Mouse (Mus musculus): ENCODE measurements around the gene Aqp5.
A peak's percentile ranks its signal among the peaks of the same experiment; 100 is the strongest.

The Aqp5 gene

GRCm38 (mm10) chr15:99597596-99597995 lies 7.0 kb downstream of the Aqp5 start:
- peak; percentile 55 for DNase-seq

DNA sequence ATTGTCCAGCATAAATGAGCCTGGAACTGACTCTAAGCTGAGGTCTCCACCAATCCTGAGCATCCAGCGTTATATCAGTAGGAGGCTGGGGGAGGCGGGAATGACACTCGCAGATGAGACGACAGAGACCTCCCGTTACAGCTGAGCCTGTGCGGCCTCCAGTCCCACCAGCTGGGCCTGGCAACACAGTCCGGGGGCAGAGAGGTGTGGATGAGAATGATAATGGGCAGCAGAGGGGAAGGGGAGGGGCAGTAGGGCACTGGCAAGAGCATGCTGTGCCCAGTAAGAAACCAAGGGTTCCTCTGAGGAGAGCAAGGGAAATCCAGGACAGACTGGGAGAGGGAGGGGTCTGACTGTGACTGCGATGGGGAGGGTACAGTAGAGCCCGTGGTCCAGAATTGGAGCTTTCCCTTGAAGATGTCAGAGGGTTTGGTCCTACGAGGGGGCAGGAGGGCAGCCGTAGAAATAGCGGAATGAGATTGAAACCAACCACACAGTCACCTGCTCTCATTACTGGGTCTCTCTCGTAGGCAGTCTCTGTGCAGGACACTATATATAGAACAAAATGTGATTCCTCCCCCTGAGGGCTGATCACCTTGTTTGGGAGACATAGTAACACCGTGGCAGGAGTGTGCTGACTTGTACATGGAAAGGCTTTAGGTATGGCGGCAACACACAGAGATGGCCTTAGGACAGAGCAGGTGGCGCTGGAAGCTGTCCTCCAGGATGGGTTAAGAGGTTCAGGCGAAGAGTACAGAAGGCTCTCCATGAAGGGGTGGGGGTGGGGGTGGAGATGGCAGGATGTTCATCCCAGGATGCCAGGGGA lies 8.9 kb downstream of the Aqp5 start:
- DNase-seq, result peak; percentile 85

DNA sequence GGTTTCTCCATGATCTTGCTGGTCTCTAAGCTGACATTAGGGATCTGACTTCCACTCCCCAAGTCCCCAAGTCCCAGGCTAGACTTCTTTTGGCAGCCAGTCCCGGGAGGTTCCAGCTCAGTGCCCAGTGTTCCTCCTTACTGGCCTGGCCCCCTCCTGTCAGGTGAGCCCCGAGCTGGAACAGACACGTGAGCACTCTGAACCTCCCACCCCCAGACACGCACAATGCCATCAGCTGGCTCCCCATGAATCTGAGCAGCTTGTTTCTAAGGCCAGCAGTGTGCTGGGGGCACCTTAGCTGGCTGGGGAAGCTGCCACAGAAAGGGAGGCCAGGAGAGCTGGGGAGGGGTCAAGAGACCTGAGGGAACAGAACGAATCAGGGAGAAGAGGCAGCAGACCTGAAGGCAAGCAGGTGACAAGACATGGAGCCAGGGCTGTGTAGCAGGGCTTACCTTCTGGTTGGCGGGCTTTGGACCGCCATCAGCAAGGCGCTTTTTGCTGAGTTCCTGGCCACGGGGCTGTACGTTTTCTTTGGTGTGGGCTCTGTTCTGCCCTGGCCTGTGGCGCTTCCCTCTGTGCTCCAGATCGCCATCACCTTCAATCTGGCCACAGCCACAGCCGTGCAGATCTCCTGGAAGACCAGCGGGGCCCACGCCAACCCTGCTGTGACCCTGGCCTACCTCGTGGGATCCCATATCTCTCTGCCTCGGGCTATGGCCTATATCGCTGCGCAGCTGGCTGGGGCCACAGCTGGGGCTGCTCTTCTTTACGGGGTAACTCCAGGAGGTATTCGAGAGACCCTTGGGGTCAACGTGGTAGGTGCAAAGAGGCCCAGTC lies 10.6 kb downstream of the Aqp5 start, which contains the start of gene Aqp6:
Gene Aqp6, plus strand, starts transcription at position 415 of the 837 bp plus-strand sequence.
- DNase-seq, result peak; percentile 92

DNA sequence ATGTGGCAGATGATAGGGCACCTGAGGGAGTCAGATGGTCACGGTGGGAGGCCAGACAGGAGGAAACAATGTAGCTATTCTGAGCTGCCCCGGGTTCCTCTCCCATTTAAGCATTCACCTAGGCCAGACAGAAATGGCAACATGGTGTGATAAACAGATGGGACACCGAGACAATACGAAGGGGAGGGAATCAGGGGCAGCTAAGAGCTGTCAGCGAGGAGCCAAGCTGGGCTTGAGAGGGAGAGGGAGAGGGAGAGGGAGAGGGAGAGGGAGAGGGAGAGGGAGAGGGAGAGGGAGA lies 11.2 kb downstream of the Aqp5 start:
- DNase-seq, result peak; percentile 96

DNA sequence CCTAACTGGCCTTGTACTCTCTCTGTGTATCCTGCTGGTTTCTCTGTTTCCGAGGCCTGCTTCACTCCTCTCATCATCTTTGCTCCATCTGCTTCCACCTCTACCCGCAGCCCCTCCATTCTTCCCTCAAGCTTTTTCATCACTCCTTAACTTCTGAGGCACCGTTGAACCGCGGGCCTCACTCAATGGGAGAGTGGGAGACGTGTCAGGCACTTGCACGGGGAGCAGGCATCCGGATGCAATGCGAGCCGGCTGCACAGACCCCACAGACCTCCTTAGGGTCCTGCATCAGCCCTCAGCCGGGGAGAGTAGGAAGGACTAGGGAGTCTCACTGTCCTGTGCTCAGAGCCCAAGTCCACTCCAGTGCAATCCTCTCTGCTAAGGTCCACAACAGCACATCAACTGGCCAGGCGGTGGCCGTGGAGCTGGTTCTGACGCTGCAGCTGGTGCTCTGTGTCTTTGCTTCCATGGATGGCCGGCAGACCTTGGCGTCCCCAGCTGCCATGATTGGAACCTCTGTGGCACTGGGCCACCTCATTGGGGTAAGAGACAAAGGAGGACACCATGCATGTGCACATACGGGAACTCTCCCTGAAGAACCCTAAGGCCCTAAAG lies 11.7 kb downstream of the Aqp5 start:
- peak; percentile 75 for DNase-seq

- no peak for DNase-seq
Measured at GRCm38 (mm10) chr15:99603216-99603615, 12.6 kb downstream of the Aqp5 start.

DNA sequence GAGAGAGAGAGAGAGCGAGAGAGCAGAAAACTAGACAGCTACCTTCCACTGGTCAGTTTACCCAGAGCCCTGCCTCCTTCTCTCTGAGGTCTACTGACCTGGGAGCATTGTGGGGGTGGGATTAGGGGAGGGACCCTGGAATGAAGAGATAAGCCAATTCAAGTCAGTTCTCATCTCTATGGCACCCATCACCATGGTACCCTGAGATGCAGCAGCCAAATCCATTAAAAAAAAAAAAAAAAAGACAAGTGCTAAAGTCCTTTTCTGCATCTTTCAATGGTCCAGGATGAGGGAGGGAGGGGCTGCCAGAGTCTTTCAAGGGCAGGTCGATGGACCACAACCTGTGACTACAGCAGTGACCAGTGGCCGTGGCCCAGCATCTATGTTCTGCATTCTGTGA lies 15.0 kb downstream of the Aqp5 start:
- DNase-seq, result peak; percentile 20

DNA sequence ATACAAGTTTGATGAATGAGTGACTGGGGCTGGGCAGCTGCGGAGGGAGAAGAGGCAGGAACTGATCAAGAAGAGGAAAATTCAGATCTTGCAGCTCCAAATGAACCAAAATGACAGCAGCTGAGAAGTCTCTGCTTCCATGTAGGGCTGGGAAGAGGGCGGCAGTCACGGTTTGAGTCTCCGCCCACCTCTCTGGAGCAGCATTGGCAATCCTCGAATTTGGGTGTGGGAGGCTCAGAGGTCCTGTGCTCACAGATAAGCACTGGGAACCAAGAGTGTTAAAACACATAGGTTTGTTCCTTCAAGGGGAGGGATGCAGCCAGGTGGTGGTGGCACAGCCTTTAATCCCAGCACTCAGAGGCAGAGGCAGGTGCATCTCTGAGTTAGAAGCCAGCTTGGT lies 15.9 kb downstream of the Aqp5 start:
- DNase-seq, result peak; percentile 31

- peak; percentile 56 for DNase-seq
Measured at GRCm38 (mm10) chr15:99607388-99608113, 17.0 kb downstream of the Aqp5 start.

GRCm38 (mm10) chr15:99608382-99609125 lies 18.0 kb downstream of the Aqp5 start:
- peak; percentile 37 for DNase-seq

DNA sequence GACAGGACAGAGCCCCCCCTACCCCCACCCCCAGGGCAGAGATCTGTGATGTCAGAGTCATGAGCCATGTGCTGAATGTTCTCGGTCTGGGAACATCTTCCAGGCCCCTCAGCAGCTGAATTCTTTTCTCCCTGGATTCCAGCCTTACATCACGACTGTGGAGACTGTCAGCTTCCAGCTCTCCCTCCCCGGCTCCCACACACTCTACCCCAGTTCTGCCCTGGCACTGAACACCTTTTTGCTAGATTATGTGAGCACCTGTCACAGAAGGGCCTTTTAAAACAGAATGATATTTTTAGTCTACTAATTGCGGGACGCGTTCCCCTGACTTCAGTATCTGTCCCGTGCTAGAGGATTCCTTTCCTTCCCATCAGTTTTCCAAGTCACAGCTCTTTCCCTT lies 21.0 kb downstream of the Aqp5 start:
- no peak for DNase-seq

DNA sequence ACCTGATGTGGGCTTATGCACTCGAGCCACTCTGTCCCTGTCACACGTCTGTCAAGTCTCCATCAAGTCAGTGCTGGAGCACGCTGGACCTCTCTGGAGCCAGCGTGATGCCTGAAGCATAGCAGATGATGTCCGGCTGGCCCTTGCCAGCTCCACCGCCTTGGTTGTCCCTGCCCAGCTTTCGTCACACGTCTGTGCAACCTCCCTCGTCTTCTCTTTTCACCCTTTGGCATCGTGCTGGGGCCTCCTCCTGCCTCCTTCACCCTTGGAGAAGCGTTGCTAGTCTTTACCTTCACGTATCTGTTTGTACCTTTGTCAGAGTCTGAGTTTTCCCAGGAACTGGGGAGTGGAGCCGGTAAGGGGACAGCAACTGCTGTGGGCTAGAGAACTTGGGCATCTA lies 23.7 kb downstream of the Aqp5 start:
- DNase-seq, result peak; percentile 26

- peak; percentile 36 for DNase-seq
Measured at GRCm38 (mm10) chr15:99614753-99615152, 24.2 kb downstream of the Aqp5 start.

- peak; percentile 56 for DNase-seq
Measured at GRCm38 (mm10) chr15:99615246-99615645, 24.7 kb downstream of the Aqp5 start.

- no peak for DNase-seq
Measured at GRCm38 (mm10) chr15:99618595-99618994, 28.0 kb downstream of the Aqp5 start.

- DNase-seq, result peak; percentile 40
Measured at GRCm38 (mm10) chr15:99619821-99620220, 29.2 kb downstream of the Aqp5 start.

GRCm38 (mm10) chr15:99622063-99622462 lies 31.5 kb downstream of the Aqp5 start:
- no peak for DNase-seq

DNA sequence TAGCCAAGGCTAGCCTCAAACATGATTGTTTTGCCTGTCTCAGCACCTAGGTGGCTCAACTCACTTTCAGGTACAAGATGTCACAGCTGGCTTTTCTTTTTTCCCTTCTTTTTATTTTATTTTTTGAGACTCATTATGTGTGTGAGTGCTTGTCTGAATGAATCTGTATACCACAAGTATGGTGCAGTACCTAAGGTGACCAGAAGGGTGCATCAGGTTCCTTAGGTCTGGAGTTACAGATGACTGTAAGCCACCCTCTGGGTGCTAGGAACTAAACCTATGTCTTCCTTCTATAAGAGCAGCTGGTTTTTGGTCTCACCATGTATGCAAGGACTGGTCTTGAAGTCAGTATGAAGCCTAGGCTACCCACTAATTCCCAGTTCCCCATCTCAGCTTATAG lies 41.0 kb downstream of the Aqp5 start:
- no peak for DNase-seq

- DNase-seq, result no peak
Measured at GRCm38 (mm10) chr15:99634702-99635101, 44.1 kb downstream of the Aqp5 start.

DNA sequence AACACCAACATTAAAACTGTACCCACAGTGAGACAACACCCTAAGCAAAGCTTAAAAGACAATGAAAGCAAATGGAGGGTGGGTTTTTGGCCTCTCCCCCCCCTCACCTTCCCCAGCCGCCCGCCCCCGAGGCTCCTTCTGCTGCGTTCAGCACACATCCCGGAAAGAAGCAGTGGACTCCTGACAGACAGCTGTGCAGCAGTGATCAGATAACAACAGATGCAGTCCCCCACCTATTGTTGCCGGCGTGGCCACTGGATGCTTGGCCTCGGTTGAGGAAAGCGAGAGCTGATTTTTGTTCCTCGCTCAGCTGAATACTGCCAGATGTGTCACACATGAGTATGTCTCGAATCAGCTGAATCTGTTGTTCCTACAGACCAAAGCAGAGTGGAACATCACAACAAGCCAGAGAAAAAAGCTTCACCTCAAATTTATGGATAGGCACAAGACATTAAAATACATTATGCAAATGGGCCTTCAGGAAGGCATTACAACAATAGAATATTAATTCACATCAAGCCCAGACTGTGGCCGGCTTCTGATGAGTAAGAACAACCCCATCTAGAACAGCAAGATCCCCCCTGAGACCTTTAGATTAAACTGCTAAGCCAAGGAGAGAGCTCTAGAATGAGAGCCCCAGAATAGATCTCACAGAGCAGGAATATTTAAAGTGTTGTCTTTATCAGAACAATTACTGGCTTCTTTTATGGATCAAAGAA lies 47.0 kb downstream of the Aqp5 start:
- DNase-seq, result no peak

DNA sequence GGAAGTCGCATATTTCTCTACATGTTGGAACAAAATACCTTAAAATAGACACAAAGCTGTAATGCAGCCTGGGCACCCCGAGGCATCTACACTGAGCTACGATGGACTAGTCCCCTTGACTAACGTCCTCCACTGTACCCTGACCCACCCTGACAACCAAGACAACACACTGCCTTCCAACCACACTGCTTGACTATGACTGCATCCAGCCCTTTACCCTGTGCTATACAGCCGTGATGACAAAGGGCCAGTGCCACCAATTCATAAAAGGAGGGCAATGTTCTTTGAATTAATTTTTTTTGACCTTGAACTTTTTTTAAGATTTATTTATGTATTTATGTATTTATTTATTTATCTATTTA lies 47.5 kb downstream of the Aqp5 start:
- no peak for DNase-seq

GRCm38 (mm10) chr15:99642622-99643021 lies 52.0 kb downstream of the Aqp5 start:
- DNase-seq, result no peak

Data from cerebellum, adult 9-11 months (tissue).